Mouse (Mus musculus) heart, adult 2 months (tissue): ENCODE data around the gene Cacul1.

ENCODE experiments used
- CTCF ChIP-seq: fragments of 200-600 bp; IDR thresholded peaks from 2 replicates; pipeline ENCODE4 v1.8.1; 2022; ENCODE audit warnings: antibody characterized with exemption, mild to moderate bottlenecking, moderate library complexity
- EP300 ChIP-seq: fragments of 200-500 bp; IDR thresholded peaks from 2 replicates; pipeline ENCODE4 v1.6.1; 2011; ENCODE audit warnings: low read depth, low read length, control low read depth; ENCODE audit not compliant: insufficient read depth

GRCm38 (mm10) chr19:60477788-60478187 is 103.0 kb downstream of the Cacul1 start:
- TF ChIP-seq CTCF = no peak
- TF ChIP-seq EP300 = no peak
